Mouse (Mus musculus) urinary bladder, postnatal 0 days (tissue): ENCODE measurements around the gene Olfr1116. TPM values are rescaled to one million over a fixed set of nuclear protein-coding genes. Genes with fewer than 3 reads are reported as not detected.

Source experiments
- microRNA-seq: library from miRNA; unstranded; fragments of <30 nt; microRNA quantifications from one replicate; pipeline ENCODE4, GENCODE M21; 2016
- polyA plus RNA-seq: library from polyadenylated mRNA; unstranded; fragments of >200 nt; fragmentation: Nextera tagmentation; extraction: Ambion mirVana; gene quantifications from 2 replicates; pipeline ENCODE4 v1.2.1, GENCODE M21; 2015

Gene Olfr1116
- polyA plus RNA-seq = not detected in 2 replicates

DNA sequence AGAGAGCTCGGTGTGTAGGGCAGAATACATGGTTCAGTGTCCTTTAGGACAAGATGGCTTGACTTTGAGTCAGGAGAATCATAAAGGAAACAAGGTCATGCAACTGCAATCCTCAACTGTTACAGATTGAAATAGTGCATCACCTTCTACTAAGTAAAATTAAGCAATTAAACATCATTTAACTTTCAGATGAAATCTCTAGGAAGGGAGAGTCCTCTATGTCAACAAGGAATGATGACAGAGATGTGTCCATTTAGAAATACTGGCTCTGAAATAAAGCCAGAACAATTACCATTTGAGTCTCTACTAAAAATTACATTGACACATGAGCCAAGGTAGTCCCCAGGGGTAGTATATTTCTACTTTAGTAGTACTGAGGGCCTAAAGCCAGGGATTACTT lies at the start of gene Olfr1116:
Olfr1116 (plus strand) TSS at position 301 of the 400 bp plus-strand sequence.

DNA sequence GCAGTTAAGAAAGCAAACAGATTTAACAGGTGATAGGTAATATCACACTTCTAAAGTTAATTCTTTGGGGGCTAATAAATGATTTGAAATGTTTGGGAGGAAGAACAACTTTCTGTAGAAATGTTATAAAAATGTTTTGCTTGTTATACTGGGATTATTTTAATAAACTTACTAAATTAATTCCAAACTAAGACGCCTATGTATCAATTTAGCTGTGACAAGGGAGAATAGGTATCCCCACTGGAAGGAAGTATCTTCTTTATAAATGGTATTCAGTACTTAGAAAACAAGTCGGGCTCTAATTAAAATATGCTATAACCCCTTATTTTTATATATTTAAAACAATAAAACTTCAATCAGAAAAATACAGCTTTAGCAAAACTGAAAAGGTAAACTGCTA lies 19.6 kb upstream of the Olfr1116 start, which contains the start of gene Olfr1115:
Olfr1115 (plus strand) TSS at position 301 of the 400 bp plus-strand sequence.

GRCm38 (mm10) chr2:87307281-87307680 lies 39.9 kb downstream of the Olfr1116 start, which contains the start of gene Olfr1118:
Gene Olfr1118, plus strand, starts transcription at chr2:87307581.

Small RNA genes lying within 50 kb of the gene (microRNA-seq; reads per million reads assigned to microRNA genes)
- not detected for gene Gm27438

Other genes with a start within 250 kb of the Olfr1116 start
- gene Olfr1104, start 240.5 kb upstream of the Olfr1116 start, polyA plus RNA-seq = not detected in 2 replicates
- not detected in 2 replicates for gene Olfr1105, start 231.0 kb upstream of the Olfr1116 start, polyA plus RNA-seq
- not detected in 2 replicates for gene Olfr1106, start 215.3 kb upstream of the Olfr1116 start, polyA plus RNA-seq
- not detected in 2 replicates for gene Olfr1107, start 191.7 kb upstream of the Olfr1116 start, polyA plus RNA-seq
- not detected in 2 replicates for gene Olfr1109, start 171.5 kb upstream of the Olfr1116 start, polyA plus RNA-seq
- gene Olfr259, start 153.0 kb upstream of the Olfr1116 start, polyA plus RNA-seq = not detected in 2 replicates
- gene Olfr1110, start 127.2 kb upstream of the Olfr1116 start, polyA plus RNA-seq = not detected in 2 replicates
- gene Olfr1111, start 114.9 kb upstream of the Olfr1116 start, polyA plus RNA-seq = not detected in 2 replicates
- gene Olfr1112, start 79.7 kb upstream of the Olfr1116 start, polyA plus RNA-seq = not detected in 2 replicates
- gene Olfr1113, start 58.6 kb upstream of the Olfr1116 start, polyA plus RNA-seq = not detected in 2 replicates
- not detected in 2 replicates for gene Olfr1115, start 19.5 kb upstream of the Olfr1116 start, polyA plus RNA-seq
- not detected in 2 replicates for gene Olfr1118, start 40.0 kb downstream of the Olfr1116 start, polyA plus RNA-seq
- gene Olfr1120, start 87.3 kb downstream of the Olfr1116 start, polyA plus RNA-seq = not detected in 2 replicates
- gene Olfr1121, start 102.4 kb downstream of the Olfr1116 start, polyA plus RNA-seq = not detected in 2 replicates
- gene Olfr1122, start 118.3 kb downstream of the Olfr1116 start, polyA plus RNA-seq = not detected in 2 replicates
- gene Olfr1123, start 149.1 kb downstream of the Olfr1116 start, polyA plus RNA-seq = not detected in 2 replicates
- gene Olfr1124, start 162.7 kb downstream of the Olfr1116 start, polyA plus RNA-seq = 0.05 TPM in 1 of 2 replicates, not detected in the other
- gene Olfr1126, start 186.4 kb downstream of the Olfr1116 start, polyA plus RNA-seq = not detected in 2 replicates
- gene Pramel7, start 229.6 kb downstream of the Olfr1116 start, polyA plus RNA-seq = not detected in 2 replicates
- gene Pramel6, start 239.0 kb downstream of the Olfr1116 start, polyA plus RNA-seq = not detected in 2 replicates